Mouse (Mus musculus): ENCODE results near the gene Crym.

Gene Crym

DNA sequence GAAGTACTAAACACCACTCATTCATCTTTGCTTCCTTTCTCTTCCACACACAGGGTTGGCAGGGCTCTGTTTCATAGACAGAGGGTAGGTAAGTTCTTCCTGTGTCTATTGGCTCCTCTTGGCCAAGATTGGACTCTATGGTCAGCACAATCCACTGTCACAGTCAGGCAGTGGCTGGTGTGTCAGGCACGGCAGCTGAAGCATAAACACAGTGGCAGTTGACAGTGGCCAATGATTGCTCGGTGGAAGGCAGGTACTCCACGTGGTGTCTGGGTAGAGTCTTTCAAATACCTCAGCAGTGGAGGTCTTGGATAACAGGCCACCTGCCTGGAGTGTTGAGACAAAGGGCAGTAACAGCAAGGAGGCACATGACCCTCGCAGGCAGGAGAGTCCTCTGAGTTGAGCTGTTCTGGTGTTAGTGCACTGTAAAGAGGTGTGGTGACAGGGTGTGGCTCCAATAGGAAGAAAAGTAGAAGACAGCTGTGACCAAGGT, 43.7 kb downstream of the Crym start:
- no peak for DNase-seq

DNA sequence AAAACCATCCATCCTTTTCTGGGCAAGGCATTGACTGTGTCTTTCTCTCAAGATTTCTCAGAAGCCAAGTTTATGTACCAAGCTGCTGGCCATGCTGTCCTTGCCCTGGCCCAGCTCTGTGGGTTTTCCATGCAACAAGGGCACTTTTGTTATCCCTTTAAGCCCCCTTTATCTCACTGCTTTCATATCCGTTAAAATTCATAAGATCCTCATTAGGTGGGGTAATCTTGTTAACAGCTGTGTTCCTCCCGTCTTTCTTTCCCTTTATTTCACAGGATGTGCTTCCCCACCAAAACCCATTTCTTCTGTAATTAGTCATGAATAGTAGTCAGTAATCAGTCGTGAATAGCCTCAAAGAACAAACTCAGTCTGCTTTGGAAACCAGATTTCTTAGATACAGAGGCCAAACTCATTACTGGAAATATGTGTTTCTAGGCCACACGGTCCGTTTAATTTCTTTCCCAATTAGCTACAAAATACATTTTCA, 44.3 kb downstream of the Crym start:
- DNase-seq = no peak

DNA sequence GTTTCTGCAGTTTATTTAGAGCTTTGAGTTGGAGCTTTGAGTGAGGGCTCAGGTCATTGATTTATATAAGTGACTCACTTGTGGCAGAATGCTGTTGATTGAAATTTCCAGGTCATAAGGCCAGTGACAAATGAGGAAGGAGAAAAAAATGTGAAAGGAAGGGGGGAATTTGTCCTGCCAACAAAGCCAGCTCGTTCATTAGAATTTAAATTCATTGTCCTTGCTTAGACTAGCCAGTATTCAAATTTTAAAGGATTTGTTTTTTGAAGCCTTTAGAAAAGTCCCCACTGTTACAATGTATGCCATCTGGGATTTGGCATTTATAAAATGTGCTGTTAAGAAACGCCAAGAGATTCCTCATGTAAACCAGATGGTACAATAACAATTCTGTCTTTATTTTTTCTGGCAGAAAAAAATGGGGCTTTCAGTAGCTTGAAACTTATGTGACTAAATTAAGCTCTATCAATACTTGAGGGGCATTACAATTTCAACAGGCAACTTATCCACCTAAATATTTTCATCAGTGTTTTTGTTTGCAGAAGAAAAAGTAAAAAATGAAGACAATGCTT, 45.0 kb downstream of the Crym start:
- DNase-seq = no peak

DNA sequence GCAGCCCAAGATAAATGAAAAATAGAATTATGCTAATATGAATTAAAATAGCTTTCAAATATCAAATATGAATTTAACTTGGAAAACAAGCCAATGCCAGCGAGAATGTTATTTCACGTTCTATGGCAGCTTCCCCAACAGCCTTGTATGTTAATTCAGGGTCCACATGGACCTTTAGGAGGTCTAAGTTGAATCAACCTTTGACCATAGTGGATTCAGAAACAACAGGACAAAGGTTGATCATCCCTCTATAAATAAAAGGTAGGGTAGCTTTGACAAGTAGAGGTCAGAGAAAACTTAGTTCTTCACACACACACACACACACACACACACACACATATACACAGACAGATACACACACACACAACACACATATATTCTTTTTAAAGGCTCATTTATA, 51.0 kb downstream of the Crym start:
- DNase-seq = no peak

DNA sequence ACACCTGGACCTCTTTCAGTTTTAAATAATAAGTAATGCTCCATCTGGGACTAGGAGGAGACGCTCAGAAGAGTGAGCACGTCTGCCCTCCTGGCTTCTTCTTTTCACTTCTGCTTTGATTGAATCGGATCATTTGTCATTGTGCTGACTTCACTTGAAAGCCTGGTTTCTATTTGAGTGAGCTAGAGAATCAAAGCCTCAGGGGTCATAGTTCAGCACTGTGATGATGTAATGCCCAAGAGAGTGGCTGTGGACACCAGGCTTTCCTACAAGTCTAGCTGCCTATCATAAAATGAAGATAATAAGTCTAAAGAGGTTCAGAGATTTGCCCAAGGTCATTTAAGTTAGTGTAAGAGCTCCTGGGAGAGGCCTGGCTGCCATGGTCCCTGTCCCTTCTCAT, 51.7 kb downstream of the Crym start:
- DNase-seq = no peak

DNA sequence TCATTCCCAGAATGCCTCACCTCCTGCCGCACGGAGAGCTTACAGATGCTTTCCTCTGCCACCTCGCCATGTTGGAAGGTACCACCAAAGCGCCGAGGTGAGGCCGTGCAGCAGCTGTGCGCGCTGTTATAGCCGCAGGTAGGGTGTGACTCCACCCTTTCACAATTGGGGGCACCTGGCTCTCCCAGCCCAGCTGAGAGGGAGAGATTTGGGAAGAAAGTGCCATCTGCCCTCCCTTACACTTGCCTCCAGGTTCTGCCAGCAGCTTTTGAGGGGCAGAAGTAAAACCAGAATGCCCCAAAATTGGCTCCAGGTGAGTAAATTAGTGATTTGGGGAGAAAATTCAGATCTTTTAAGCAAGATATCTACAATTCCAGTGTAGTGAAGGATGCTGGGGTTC, 56.7 kb downstream of the Crym start, which contains the start of gene Zp2:
TSS of gene Zp2 (minus strand) at position 101 of the 400 bp plus-strand sequence.
- DNase-seq = no peak

DNA sequence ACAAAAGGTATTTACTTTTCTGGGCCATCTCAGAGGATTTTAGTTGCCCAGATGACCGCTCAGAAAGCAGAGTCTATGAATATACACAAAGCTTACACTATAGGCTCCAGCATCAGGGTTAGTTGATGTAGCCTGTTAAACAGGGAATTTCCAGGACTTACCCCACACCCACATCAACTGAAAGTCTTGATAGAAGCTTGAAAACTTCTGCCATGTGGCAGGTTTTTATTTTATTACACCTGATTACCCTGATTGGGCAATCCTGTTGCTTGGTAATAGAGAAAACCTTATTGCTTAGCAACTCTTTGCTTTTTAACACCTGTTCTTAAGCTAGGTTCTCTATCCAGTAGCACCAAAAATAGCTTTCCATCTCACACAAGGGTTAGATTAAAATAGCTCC, 59.2 kb downstream of the Crym start:
- no peak for DNase-seq
